Mouse (Mus musculus): Measurements from ENCODE around the gene Yars. TPM values are rescaled to one million over a fixed set of nuclear protein-coding genes. Genes with fewer than 3 reads are reported as not detected.

The Yars gene
- total and polyA plus RNA-seq, 3 experiments, result 89.5 to 539 (median 179) TPM

GRCm38 (mm10) chr4:129231594-129232450 is 42.3 kb downstream of the Yars start:
- Histone ChIP-seq H3K4me1 (ENCODE audit: control insufficient read depth in 1 of 2, insufficient read depth in 2 of 2, low read length in 2 of 2) (peaks cover 25 to 50% of the 10 kb centered on the region in 2 experiments), H3K4me3 (ENCODE audit: control insufficient read depth in 1 of 2, insufficient read depth in 1 of 2, low read depth in 2 of 2, low read length in 2 of 2) (no peak overlapping the region), H3K27ac (ENCODE audit: control insufficient read depth, low read depth, low read length) (no peak overlapping the region), H3K27me3 (ENCODE audit: control insufficient read depth in 1 of 2, insufficient read depth in 2 of 2, low read length in 2 of 2) (no peaks in the 10 kb centered on the region), H3K9me3 (replicated peaks; ENCODE audit: insufficient read depth, low read length) (no peaks in the 10 kb centered on the region), H3K9ac (ENCODE audit: control insufficient read depth, low read depth, low read length, poor library complexity, severe bottlenecking) (no peak overlapping the region), H3K79me2 (ENCODE audit: control insufficient read depth, insufficient read depth, low read length, poor library complexity) (no peaks in the 10 kb centered on the region), H3K36me3 (ENCODE audit: control insufficient read depth in 1 of 2, insufficient read depth in 2 of 2, low read length in 2 of 2) (peaks cover 0 to 34% of the 10 kb centered on the region in 2 experiments; a peak in 2 of 4 replicates)
- peak; percentile 50 for DNase-seq (ENCODE audit: low read depth, low spot score)
- TF ChIP-seq MYC (IDR thresholded peaks at IDR 0.05; ENCODE audit: low read depth, low read length) (no peak), CTCF (IDR thresholded peaks at IDR 0.05 in 2 of 3, conservative IDR thresholded peaks at IDR 0.05 in 1 of 3; ENCODE audit: control insufficient read depth in 1 of 3, insufficient read depth in 1 of 3, low read depth in 2 of 3, low read length in 3 of 3, poor library complexity in 1 of 3, severe bottlenecking in 1 of 3) (no peak), NRF1 (IDR thresholded peaks at IDR 0.05; ENCODE audit: insufficient read depth, low read depth, low read length, poor library complexity, severe bottlenecking) (0 out of 2 replicates have a peak, but pooled peaks have one; percentile 6), E2F4 (IDR thresholded peaks at IDR 0.05; ENCODE audit: borderline replicate concordance, low read depth, low read length) (no peak), MAZ (IDR thresholded peaks at IDR 0.05; ENCODE audit: low read depth, low read length) (peak; percentile 30; the same call in 1 of the 2 replicates), RCOR1 (IDR thresholded peaks at IDR 0.05; ENCODE audit: low read depth, low read length) (no peak), GATA1 (IDR thresholded peaks at IDR 0.05; ENCODE audit: low read depth, low read length) (peak; percentile 51), GABPA (IDR thresholded peaks at IDR 0.05; ENCODE audit: low read depth, low read length) (no peak), SMC3 (IDR thresholded peaks at IDR 0.05; ENCODE audit: low read depth, low read length) (no peak)

GRCm38 (mm10) chr4:129232561-129233360 is 43.2 kb downstream of the Yars start:
- peaks cover 0 to 34% of the 10 kb centered on the region in 2 experiments; a peak in 2 of 4 replicates for H3K36me3 ChIP-seq (ENCODE audit: control insufficient read depth in 1 of 2, insufficient read depth in 2 of 2, low read length in 2 of 2)
- TF ChIP-seq SIN3A (IDR thresholded peaks at IDR 0.05; ENCODE audit: low read length) (no peak), BHLHE40 (IDR thresholded peaks at IDR 0.05; ENCODE audit: borderline replicate concordance, low read depth, low read length) (no peak), CTCF (IDR thresholded peaks at IDR 0.05 in 2 of 3, conservative IDR thresholded peaks at IDR 0.05 in 1 of 3; ENCODE audit: control insufficient read depth in 1 of 3, insufficient read depth in 1 of 3, low read depth in 2 of 3, low read length in 3 of 3, poor library complexity in 1 of 3, severe bottlenecking in 1 of 3) (no peak), MAFK (IDR thresholded peaks at IDR 0.05; ENCODE audit: borderline replicate concordance, low read depth, low read length) (no peak), RAD21 (IDR thresholded peaks at IDR 0.05; ENCODE audit: low read depth, low read length) (no peak)
- no peaks in the 10 kb centered on the region for H3K79me2 ChIP-seq (ENCODE audit: control insufficient read depth, insufficient read depth, low read length, poor library complexity)
- no peaks in the 10 kb centered on the region for H3K27me3 ChIP-seq (ENCODE audit: control insufficient read depth in 1 of 2, insufficient read depth in 2 of 2, low read length in 2 of 2)
- no peak overlapping the region for H3K27ac ChIP-seq (ENCODE audit: control insufficient read depth, low read depth, low read length)
- DNase-seq (ENCODE audit: low read depth, low spot score), result no peak
- peaks cover 25 to 50% of the 10 kb centered on the region in 2 experiments for H3K4me1 ChIP-seq (ENCODE audit: control insufficient read depth in 1 of 2, insufficient read depth in 2 of 2, low read length in 2 of 2)
- no peak overlapping the region for H3K4me3 ChIP-seq (ENCODE audit: control insufficient read depth in 1 of 2, insufficient read depth in 1 of 2, low read depth in 2 of 2, low read length in 2 of 2)
- H3K9ac ChIP-seq (ENCODE audit: control insufficient read depth, low read depth, low read length, poor library complexity, severe bottlenecking), result no peak overlapping the region
- H3K9me3 ChIP-seq (replicated peaks; ENCODE audit: insufficient read depth, low read length), result no peaks in the 10 kb centered on the region

All from MEL (cell line).